Mouse (Mus musculus) spleen, adult 2 months (tissue): ENCODE measurements around the gene Knstrn.
A peak's percentile ranks its signal among the peaks of the same experiment; 100 is the strongest.

Experiments used
- CTCF ChIP-seq: fragments of 200-500 bp; IDR thresholded peaks from 2 replicates; pipeline ENCODE4 v1.5.1; 2011; ENCODE audit warnings: mild to moderate bottlenecking, inconsistent platforms; ENCODE audit not compliant: insufficient read depth, insufficient read length, insufficient replicate concordance; ENCODE audit errors: extremely low read depth
- POLR2A ChIP-seq: fragments of 200-500 bp; IDR thresholded peaks from 2 replicates; pipeline ENCODE4 v1.6.1; 2011; ENCODE audit warnings: low read depth, low read length, inconsistent platforms

DNA sequence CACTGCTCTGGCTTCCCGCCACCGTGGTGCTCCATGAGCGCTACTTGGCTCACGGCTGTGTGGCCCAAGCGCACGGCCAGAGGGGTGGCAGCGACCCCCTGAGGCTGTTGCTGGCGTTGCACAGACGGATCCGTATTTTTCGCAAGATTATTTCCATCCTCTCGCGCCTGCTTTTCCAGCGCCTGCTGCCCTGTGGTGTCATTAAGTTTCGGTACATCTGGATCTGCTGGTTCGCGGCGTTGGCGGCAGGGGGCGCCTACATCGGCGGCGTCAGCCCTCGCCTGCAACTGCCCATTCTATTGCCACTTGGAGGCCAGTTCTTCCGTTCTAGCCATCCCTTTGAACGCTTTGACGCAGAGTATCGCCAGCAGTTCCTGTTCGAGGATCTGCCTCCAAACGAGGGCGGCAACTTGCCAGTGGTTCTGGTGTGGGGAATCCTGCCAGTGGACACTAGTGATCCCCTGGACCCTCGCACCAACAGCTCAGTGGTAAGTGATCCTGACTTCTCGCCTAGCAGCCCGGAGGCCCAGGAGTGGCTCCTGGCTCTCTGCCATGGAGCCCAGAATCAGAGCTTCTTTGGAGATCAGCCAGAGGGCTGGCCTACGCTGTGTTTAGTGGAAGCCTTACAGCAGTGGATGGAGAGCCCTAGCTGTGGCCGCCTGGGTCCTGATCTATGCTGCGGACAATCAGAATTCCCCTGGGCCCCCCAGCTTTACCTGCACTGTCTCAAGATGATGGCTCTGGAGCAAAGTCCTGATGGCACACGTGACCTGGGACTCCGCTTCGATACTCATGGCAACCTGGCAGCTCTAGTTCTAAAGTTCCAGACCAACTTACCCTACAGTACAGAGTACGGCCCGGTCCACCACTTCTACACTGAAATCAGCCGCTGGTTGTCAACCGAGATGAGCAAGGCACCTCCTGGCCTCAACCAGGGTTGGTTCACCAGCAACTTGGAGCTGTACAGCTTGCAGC is 23.0 kb upstream of the Knstrn start:
- TF ChIP-seq POLR2A: no peak
- TF ChIP-seq CTCF: peak; percentile 30; the same call in 1 of the 2 replicates
